Mouse (Mus musculus): ENCODE measurements around the gene Ubc. TPM values are rescaled to one million over a fixed set of nuclear protein-coding genes. Genes with fewer than 3 reads are reported as not detected.

Ubc gene
- polyA plus RNA-seq, 1 experiment from 2014 or later, result 967 TPM

DNA sequence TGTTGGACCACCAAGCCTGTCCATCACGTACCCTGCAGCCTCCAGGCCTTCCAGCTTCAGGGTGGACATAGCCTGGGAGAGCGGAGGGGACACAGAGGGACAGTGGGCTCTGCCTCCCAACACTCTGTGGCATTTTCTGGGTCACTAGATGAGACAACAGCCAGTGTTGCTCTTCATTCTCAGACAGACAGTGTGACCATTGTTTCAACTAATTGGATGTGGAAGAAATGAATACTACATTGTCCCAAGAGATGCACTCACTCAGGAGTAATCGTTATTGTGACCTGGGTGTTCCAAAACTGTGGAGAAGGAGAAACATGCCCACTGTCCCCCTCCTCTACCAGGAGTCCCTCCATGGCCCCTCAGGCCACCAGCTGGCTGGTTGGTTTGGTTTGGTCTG is 40.6 kb downstream of the Ubc start:
- H3K4me3 ChIP-seq, result no peak overlapping the region
- DNase-seq (ENCODE audit: extremely low spot score, low spot score), result no peak
- no peaks in the 10 kb centered on the region for H3K36me3 ChIP-seq (replicated peaks)
- no peak overlapping the region for H3K27ac ChIP-seq
- 72% methylated on average over 3 of the region's 3 CpGs for WGBS
- no peaks in the 10 kb centered on the region for H3K27me3 ChIP-seq (ENCODE audit: poor library complexity, severe bottlenecking)
- H3K4me1 ChIP-seq, result peaks cover 9% of the 10 kb centered on the region
- peaks cover 8% of the 10 kb centered on the region; the same call in 1 of the 2 replicates for H3K9me3 ChIP-seq

DNA sequence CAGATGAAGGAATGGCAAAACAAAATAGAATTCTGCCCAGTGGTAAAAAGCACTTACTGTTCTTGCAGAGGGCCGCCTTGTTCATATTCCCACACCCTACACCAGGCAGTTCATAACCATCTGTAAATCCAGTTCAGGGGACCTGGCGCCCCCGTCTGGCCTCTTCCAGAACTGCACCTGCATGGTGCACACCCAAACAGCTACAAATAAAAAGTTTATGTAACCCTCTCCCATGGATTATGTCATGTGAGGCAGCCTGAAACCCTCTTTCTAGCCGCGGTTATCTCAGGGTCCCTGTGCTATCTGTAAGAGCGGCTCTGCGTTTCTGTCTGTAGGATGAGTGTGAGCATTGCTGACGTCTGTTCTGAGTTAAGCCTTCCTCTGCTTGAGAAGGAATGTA is 41.5 kb downstream of the Ubc start:
- peaks cover 8% of the 10 kb centered on the region; the same call in 1 of the 2 replicates for H3K9me3 ChIP-seq
- H3K27me3 ChIP-seq (ENCODE audit: poor library complexity, severe bottlenecking), result no peaks in the 10 kb centered on the region
- no peak overlapping the region for H3K4me3 ChIP-seq
- H3K4me1 ChIP-seq, result peaks cover 9% of the 10 kb centered on the region
- no peaks in the 10 kb centered on the region for H3K36me3 ChIP-seq (replicated peaks)
- H3K27ac ChIP-seq, result no peak overlapping the region
- peak; percentile 47 for DNase-seq (ENCODE audit: extremely low spot score, low spot score)
- 39% methylated on average over 8 of the region's 8 CpGs for WGBS

DNA sequence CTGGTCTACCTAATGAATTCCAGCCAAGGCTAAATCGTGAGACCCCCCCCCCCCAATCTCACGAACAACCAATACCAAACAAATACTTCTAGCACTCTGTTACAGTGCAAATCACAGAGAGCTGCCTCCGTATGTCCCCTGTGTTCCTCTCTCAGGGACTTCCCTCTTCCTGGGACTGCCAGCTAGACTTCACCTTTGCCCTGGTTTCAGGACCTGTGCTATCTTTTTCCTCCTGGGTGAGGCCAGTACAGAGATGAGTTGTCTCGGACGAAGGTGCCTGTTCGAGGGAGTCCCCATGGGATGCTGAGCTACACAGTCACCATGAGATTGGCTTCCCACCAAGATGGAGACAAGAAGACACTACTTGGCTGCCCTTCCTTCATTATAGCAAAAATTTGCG is 41.9 kb downstream of the Ubc start:
- Histone ChIP-seq H3K9me3 (peaks cover 4% of the 10 kb centered on the region; the same call in 1 of the 2 replicates), H3K4me1 (peaks cover 11% of the 10 kb centered on the region), H3K36me3 (replicated peaks) (no peaks in the 10 kb centered on the region), H3K4me3 (no peak overlapping the region), H3K27ac (no peak overlapping the region), H3K27me3 (ENCODE audit: poor library complexity, severe bottlenecking) (no peaks in the 10 kb centered on the region)
- no peak for DNase-seq (ENCODE audit: extremely low spot score, low spot score)
- 78% methylated on average over 7 of the region's 7 CpGs for WGBS

DNA sequence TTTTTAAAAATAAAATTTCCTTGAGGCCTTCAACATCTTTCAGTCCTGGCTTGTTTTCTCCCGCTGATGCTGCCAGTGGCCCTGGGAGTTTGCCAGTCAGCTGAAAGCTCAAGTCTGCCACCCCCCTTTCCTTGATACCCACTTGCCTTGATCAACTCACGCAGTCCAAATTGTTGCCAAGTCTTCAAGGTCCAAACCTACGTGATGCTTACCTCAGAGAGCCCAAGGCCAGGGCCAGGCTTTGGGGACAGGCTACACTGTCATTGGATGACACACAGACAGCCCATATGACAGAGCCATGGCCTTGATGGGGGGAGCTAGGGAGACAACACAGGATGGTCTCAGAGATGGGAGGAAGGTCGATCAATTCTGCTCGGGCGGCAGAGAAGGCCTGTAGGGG is 45.7 kb downstream of the Ubc start:
- no peak for DNase-seq (ENCODE audit: extremely low spot score, low spot score)
- peaks cover 27% of the 10 kb centered on the region for H3K4me1 ChIP-seq
- no peak overlapping the region for H3K4me3 ChIP-seq
- no peaks in the 10 kb centered on the region for H3K27me3 ChIP-seq (ENCODE audit: poor library complexity, severe bottlenecking)
- no peaks in the 10 kb centered on the region for H3K36me3 ChIP-seq (replicated peaks)
- 93% methylated on average over 6 of the region's 6 CpGs for WGBS
- H3K27ac ChIP-seq, result no peak overlapping the region
- H3K9me3 ChIP-seq, result no peaks in the 10 kb centered on the region

DNA sequence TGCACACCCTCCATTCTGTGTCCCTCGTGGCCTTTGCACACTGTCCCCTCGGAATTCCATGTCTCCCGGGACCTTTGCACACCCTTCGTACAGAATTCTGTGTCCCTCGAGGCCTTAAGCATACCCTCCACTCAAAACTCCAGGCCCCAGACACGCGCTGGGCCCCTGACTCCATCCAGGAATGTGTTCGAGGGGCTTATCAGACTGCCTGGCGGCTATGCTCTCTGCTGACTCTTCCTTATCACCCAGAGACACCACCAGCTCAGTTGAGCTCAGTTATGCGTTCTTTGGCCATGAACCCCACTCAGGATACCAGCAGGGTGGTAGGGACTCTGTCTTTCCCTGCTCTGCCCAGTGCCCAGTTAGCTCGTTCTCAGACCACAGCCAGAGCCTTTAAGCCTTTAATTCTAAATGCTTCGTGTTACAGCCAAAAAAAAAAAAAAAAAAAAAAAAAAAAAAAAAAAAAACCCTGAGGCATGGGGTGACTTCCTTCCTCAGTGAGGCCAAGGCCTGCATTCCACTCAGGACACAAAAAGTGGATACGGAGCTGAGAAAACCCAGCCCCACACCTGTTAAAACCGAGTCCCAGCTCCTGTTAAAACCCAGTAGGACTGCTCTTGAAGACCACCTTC is 48.4 kb downstream of the Ubc start:
- H3K36me3 ChIP-seq (replicated peaks), result peaks cover 3% of the 10 kb centered on the region
- no peaks in the 10 kb centered on the region for H3K27me3 ChIP-seq (ENCODE audit: poor library complexity, severe bottlenecking)
- H3K4me1 ChIP-seq, result peaks cover 48% of the 10 kb centered on the region
- DNase-seq (ENCODE audit: extremely low spot score, low spot score), result peak; percentile 22
- H3K4me3 ChIP-seq, result peak overlapping the region; percentile 94
- peak overlapping the region; percentile 90 for H3K27ac ChIP-seq
- WGBS, result 54% methylated on average over 14 of the region's 14 CpGs
- no peaks in the 10 kb centered on the region for H3K9me3 ChIP-seq

DNA sequence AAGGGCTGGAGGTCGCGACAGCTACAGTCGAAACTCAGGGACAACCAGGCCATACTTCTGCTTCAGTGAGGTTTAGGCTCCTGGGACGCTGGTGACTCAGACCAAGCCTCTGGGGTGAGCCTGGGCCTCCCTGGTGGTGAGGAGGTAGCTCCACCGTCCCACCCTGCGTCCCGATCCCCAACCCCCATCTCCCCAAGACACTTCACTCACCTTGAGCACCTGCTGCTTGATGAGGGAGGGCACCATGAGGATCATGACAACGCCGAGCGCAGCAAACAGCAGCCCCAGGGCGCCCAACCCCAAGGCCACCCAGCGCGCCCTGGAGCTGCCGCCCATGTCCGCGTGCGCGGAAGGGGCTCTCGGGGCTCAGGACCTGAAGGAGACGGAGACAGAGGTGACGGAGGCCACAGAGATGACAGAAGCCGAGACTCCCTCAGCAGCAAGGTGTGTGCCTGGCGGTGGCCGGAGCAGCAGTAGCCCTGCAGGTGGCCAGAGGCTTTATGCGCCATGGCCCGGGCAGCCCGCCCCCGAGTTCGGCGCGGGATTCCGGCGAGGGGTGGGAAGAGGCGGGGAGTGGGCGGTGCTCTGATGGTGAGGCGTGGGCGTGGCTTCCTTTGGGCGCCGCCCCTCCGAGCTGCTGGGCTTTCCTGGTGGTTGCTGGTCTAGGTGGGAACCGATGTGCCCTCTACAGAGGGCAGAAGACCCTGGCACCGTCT is 49.3 kb downstream of the Ubc start, which contains the start of gene Scarb1:
Gene Scarb1, minus strand, starts transcription at position 548 of the 716 bp plus-strand sequence.
- Histone ChIP-seq H3K36me3 (replicated peaks) (peaks cover 11% of the 10 kb centered on the region), H3K27me3 (ENCODE audit: poor library complexity, severe bottlenecking) (no peaks in the 10 kb centered on the region), H3K9me3 (no peaks in the 10 kb centered on the region), H3K4me3 (peak within 1 kb of the TSS; percentile 94), H3K27ac (peak within 1 kb of the TSS; percentile 90), H3K4me1 (peaks cover 48% of the 10 kb centered on the region)
- DNase-seq (ENCODE audit: extremely low spot score, low spot score), result peak; percentile 87
- WGBS, result under 1% methylated on average over 42 of the region's 42 CpGs

DNA sequence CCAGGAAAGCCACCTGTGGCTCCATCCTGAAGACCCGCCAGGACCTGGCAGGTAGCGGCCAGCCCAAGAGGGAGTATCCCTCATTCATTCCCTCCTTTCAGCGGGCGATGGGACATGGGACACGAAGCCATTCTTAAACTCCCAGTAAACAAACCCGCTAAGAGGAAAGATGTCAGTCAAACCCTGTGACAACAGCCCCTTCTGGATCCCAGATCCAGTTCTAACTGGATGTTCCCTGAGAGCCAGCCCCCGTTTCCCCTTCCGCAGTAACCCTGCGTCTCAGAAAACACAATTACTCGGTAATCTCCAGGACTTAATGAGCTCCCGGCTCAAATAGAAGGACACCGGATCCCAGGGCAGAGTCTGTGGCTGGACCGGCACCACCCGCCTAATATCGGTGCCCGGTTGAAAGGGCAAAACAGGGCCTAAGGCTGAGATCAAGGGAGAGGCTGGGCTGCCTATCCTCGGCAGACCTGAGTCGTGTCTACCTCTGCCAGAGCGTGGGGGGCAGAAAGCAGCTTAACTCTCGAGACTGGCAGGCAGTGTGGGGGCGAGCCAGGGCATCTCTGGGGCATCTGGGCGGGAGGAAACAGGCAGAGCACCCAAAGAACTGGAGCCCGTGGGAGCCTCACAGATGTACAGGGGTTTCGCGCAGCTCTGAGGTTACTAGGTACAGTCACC is 50.0 kb downstream of the Ubc start:
- Histone ChIP-seq H3K36me3 (replicated peaks) (peaks cover 13% of the 10 kb centered on the region), H3K4me3 (peak overlapping the region; percentile 94), H3K27me3 (ENCODE audit: poor library complexity, severe bottlenecking) (no peaks in the 10 kb centered on the region), H3K27ac (peak overlapping the region; percentile 90), H3K4me1 (peaks cover 48% of the 10 kb centered on the region), H3K9me3 (no peaks in the 10 kb centered on the region)
- DNase-seq (ENCODE audit: extremely low spot score, low spot score), result peak; percentile 55
- 1% methylated on average over 25 of the region's 25 CpGs for WGBS

DNA sequence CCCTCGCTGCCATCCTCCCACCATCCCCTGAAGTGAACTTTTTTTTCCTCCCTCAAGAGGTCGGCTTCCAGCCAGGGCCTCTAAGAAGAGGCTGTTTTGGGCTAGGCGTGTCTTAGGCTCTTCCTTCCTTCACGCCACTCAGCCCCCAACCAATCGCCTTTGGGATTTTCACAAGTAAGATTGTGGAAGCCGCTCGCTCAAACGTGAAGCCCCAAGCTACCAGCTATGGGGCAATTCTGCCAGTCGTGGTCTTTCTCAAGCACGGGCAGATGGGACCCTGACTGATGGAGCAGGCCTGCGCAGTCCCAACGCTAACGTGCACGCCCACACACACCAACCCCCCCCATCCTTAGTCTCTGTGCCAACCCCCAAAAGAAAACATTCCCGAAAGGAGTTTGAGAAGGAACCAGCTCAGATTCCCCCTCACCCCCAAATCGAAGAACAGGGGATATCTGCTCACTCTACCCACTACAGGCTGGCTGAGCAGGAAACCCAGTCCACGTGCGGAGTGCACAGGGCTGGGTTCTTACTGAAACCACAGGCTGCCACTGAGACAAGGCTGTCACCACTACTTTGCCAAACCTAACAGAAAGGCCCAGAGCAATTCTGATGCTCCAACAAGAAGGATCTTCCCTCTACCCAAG is 50.8 kb downstream of the Ubc start:
- 2% methylated on average over 18 of the region's 18 CpGs for WGBS
- peak; percentile 53 for DNase-seq (ENCODE audit: extremely low spot score, low spot score)

DNA sequence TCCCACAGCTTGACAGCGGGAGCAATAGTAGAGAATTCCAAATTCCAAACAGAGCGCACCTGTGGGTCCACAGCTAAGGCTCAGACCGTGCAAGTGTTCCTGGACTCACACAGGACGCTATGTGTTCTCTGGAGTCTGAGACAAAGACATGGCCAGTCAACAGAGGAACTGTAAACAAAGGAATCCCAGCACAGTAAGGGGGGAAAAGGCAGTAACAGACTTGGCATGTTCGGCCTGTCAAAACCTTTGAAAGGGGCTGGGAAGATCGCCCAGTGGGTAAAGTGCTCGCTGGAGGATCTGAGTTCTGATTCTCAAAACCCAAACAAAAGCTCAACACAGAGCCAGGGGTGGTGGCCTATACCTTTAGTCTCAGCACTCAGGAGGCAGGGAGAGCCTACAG is 52.5 kb downstream of the Ubc start:
- H3K4me3 ChIP-seq, result no peak overlapping the region
- 73% methylated on average over 7 of the region's 7 CpGs for WGBS
- H3K4me1 ChIP-seq, result peaks cover 48% of the 10 kb centered on the region
- H3K9me3 ChIP-seq, result no peaks in the 10 kb centered on the region
- H3K36me3 ChIP-seq (replicated peaks), result peaks cover 17% of the 10 kb centered on the region
- no peak overlapping the region for H3K27ac ChIP-seq
- H3K27me3 ChIP-seq (ENCODE audit: poor library complexity, severe bottlenecking), result no peaks in the 10 kb centered on the region
- no peak for DNase-seq (ENCODE audit: extremely low spot score, low spot score)

More for the DNA sequence above, 50.8 kb downstream of the Ubc start:
- no peaks in the 10 kb centered on the region for H3K27me3 ChIP-seq (ENCODE audit: poor library complexity, severe bottlenecking)
- peaks cover 17% of the 10 kb centered on the region for H3K36me3 ChIP-seq (replicated peaks)
- H3K4me1 ChIP-seq, result peaks cover 48% of the 10 kb centered on the region
- H3K27ac ChIP-seq, result peak overlapping the region; percentile 90
- H3K9me3 ChIP-seq, result no peaks in the 10 kb centered on the region
- peak overlapping the region; percentile 94 for H3K4me3 ChIP-seq

DNA sequence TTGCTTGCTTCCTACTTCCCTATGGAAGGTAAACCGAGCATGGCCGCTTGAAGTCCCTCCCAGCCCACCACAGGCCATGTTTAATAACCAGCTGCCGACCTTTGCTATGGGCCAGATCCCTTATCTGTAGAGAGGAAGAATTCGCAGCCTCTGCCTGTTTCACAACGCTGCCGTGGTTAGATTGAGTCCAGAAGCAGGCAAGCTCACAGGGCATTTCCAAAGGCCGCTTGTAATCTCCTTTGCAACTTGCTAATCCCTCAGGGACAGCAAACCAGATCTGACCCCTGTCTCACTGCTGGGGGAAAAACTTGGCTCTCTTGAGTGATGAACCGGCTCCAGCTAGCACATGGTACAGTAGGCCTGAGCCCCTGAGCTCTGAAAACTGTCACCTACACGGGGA is 53.0 kb downstream of the Ubc start:
- Histone ChIP-seq H3K27ac (no peak overlapping the region), H3K36me3 (replicated peaks) (peaks cover 17% of the 10 kb centered on the region), H3K4me3 (no peak overlapping the region), H3K9me3 (no peaks in the 10 kb centered on the region), H3K4me1 (peaks cover 53% of the 10 kb centered on the region), H3K27me3 (ENCODE audit: poor library complexity, severe bottlenecking) (no peaks in the 10 kb centered on the region)
- WGBS, result 50% methylated on average over 9 of the region's 9 CpGs
- no peak for DNase-seq (ENCODE audit: extremely low spot score, low spot score)
